Mouse (Mus musculus) gastrocnemius, postnatal 25 days (tissue): Measurements from ENCODE around the gene Hpd. TPM values are rescaled to one million over a fixed set of nuclear protein-coding genes. Genes with fewer than 3 reads are reported as not detected.
"Not testable (repeated sequence)": the region's sequence is repeated elsewhere in the genome, so short reads cannot be mapped to it uniquely, and the experiment has no call there.

Experiments used
- DNase-seq: peaks from one replicate; pipeline ENCODE4 v3.0.0; 2022
- long read RNA-seq, 2 experiments: library from polyadenylated mRNA; stranded (forward); transcript quantifications; one replicate each; pipeline ENCODE4 v2.0.0; 2021
- total RNA-seq, 2 experiments: library from RNA; stranded (reverse); gene quantifications; 1 replicate in 1 of 2; 2 replicates in 1 of 2; pipeline ENCODE4 v1.2.3; 2021

Hpd gene
- total RNA-seq = not detected
- long read RNA-seq, experiment 1 = 0 reads
- long read RNA-seq, experiment 2 = 0 reads

DNA sequence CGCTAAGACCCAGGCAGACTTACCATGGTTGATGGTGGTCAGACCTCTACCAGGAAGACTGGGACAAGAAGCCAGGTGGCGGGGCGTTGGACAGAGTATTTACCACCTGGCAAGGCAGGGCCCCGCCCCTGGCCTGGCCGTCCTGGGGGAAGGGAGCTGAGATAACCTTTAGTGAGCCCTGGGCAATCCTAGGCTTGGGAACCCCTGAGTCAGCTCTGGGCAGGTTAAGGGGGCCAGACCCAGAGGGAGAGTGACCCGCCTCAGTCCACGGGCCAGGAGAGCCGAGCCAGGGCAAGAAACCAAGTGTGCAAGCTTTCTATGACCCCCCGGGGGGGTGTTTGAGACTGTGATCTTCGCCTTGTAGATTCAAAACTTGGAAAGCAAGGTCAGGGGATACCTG is at the start of gene Hpd:
Gene Hpd (minus strand): TSS at position 77 of the 400 bp plus-strand sequence.
- DNase-seq = no peak

DNA sequence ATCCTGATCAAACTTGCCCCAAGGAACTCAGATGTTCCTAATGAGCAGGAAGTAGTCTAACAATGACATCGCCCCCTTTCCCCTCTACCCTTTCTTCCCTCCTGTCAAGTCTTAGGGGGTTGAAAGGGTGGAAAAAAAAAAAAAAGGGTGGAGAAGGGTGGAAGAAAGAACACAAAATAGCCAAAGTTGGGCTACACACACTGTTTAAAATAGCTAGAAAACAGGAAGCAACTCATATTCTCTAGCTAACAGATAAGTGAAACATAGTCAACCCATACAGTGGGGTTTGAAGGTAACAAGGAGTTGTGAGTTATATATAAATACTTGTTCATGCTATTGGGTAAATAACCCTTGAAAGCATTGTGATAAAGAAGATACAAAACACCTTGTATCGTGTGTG is 49.7 kb upstream of the Hpd start:
- no peak for DNase-seq

DNA sequence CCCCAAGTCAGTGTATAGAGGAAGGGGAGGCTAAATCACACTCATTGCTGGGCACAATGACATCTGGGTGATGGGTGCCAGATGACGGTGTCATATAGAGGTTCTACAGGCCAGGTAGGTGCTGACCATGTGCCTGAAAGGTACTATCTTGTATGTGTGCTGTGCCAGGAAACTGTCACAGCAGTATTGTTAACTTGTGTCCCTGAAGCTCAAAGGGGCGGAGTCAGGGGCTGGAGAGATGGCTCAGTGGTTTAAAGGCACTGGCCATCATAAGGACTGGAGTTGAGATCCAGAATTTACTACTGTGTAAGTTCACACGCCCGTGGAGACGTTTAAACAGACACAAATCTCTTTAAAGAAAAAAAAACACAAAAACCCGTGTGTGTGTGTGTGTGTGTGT is 46.8 kb upstream of the Hpd start:
- DNase-seq = no peak

DNA sequence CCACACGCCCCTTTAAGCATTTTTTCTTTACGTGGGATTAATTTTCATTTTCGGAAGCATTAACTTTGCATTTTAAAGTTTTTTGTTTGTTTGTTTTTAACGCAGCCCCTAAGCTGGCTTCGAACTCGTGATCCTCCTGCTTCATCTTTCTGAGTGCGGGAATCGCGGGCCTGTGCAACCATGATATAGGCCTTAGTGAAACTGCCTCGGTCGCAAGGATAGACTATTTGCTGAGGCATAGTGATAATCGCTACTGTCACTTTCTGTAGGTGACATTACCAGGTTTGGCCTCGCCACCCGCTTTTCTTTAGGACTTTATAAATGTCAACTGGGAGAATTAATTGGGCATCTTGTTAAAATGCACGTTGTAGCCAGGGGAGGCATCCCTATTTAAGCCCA is 46.0 kb upstream of the Hpd start:
- no peak for DNase-seq

DNA sequence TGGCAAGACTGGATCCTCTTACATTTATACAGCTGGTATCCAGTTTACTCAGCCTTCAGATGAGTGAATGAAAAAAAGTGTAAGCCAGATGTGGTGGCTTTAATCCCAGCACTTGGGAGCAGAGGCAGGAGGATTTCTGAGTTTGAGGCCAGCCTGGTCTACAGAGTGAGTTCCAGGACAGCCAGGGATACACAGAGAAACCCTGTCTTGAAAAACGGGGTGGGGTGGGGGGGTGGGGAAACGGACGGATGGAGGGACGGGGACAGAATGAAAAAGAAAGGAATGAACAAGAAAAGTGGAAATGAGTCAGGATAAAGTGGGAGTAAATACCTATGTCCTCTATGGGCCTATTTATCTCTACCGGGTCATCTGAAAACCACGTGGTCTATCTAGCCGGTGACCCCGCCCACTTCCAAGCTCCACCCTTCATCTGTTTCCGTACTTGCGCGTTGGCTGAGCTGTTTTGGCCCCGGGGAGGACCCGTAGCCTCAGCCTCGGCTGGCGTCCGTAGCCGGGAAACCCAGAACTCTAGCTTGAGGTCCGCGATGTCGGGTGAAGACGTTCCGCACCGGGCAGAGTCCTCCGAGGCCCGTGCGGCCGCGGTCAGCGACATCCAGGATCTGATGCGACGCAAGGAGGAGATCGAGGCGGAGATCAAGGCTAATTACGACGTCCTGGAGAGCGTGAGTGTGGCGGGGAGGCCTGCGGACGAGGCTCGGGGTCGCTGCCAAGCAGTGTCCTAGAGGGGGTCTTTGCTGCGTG is 45.4 kb upstream of the Hpd start:
- peak; percentile 93 for DNase-seq

DNA sequence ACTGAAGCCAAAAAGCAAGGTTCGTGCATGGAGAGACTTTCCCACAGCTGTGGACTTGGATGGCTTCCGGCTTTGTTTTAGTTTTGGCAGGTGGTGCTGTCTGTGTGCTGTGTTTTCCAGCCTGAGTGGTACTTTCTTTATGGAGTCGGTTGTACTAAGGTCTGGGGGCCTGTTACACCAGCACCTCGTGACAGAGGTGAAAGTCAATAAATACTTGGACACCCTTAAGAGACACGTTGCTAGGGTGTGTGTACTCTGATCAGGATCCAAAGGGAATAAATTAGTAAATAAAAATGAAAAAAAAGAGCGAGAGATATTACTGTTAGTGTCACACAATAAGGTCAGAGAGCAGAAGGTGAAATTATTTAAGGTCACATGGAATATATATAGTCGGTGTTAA is 44.3 kb upstream of the Hpd start:
- no peak for DNase-seq

DNA sequence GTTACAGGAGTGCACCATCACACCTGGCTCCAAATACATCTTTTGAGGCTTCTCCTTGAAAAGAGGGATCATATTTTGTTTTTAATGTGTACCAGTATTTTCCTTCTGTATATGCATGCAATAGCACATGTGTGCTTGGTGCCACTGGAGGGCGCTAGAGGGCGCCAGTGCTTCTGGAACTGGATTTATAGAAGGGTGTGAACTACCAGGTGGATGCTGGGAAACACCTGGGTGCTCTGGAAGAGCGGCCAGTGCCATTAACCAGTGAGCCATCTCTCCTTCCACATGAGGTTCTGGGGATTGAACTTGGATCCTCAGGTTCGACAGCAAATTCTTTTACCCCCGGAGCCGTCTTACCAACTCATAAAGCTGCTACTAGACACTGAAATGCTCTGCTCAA is 41.3 kb upstream of the Hpd start:
- DNase-seq = not testable (repeated sequence)

DNA sequence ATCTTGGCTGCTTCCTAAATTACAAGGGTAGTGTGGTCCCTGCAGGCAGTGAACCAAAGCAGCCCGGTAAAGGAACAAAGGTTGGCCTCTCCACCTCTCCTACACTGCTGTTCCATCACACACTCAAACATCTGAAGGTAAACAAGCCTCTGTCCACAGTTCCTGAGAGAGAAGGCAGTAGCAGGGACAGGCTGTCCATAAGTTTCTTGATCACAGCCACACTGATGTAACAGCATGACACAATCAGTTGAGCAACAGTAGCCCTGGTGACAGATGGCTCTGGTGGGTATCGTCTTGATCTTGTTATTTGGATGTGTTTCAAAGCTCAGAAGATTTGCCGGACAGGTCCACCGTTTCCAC is 40.5 kb upstream of the Hpd start:
- DNase-seq = no peak

DNA sequence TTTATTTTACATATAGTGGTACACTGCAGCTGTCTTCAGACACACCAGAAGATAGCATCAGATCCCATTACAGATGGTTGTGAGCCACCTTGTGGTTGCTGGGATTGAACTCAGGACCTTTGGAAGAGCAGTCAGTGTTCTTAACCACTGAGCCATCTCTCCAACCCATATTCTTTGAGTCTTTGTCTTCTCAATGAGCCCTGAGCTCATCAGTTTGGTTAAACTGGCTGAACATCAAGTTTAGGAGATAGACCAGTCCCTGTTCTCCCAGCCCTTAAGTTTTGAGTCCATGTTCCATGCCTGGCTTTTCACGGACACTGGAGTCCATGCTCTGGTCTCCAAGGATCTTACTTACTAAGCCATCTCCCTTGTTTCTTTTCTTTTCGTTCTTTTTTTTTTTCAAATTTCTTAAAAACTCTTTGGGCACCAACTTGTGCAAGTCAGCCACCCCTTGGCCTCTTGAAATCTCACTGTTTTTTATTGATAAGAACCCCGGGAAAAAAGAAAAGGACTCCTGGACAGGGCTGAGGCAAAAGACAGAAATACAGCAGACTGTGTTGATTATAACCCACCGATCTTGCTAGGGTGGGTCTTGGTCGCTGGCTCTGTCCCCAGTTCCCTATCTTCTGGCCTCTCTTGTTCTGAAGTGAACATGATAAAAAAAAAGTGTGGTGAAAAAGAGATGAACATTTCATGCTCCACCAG is 40.0 kb upstream of the Hpd start:
- DNase-seq = not testable (repeated sequence)

DNA sequence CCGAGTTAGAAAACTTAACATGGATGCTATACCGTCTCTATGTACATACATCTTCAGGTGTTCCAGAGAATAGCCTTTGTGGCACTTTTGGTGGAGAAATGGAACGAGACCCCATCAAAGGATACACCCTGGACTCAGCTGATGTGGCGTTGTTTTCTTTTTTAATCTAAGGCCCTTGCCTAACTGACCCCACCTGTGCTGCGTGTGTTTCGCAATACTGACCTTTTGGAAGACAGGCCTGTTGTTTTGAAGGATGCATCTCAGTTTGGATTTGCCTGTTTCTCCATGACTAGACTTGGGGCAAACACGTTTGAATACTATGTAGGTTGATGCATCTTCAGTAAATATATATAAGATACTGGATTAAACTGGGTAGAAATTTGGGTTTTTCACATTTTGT is 21.1 kb upstream of the Hpd start:
- not testable (repeated sequence) for DNase-seq

DNA sequence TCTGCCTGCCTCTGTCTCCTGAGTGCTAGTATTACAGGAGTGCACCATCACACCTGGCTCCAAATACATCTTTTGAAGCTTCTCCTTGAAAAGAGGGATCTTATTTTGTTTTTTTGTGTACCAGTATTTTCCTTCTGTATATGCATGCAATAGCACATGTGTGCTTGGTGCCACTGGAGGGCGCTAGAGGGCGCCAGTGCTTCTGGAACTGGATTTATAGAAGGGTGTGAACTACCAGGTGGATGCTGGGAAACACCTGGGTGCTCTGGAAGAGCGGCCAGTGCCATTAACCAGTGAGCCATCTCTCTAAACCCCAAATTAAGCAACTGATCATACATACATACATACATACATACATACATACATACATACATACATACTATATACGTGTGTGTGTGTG is 20.2 kb upstream of the Hpd start:
- DNase-seq = not testable (repeated sequence)

DNA sequence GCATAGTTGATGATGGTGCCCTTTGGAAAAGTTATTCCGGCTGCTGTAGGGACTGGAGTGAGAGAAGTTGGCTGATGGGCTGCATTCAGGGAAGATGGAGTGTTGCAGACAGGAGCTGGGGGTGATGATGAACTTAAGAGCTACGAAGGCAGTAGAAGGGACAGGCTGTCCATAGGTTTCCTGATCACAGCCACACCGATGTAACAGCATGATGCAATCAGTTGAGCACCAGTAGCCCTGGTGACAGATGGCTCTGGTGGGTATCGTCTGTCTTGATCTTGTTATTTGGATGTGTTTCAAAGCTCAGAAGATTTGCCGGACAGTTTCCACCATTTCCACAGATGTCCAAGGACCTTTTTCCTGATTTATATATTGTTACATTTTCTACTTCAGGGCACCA is 19.5 kb upstream of the Hpd start:
- DNase-seq = no peak

DNA sequence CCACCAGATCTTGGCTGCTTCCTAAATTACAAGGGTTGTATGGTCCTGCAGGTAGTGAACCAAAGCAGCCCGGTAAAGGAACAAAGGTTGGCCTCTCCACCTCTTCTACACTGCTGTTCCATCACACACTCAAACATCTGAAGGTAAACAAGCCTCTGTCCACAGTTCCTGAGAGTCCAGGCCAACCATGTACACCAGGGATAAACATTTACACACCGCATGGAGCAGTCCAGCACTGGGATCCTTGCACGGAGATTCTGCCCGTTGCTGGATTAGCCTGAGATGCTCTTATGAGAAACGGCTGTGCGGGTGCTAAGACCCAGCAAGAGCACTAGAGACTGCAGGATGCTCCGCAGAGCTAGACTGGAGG is 19.0 kb upstream of the Hpd start:
- no peak for DNase-seq

DNA sequence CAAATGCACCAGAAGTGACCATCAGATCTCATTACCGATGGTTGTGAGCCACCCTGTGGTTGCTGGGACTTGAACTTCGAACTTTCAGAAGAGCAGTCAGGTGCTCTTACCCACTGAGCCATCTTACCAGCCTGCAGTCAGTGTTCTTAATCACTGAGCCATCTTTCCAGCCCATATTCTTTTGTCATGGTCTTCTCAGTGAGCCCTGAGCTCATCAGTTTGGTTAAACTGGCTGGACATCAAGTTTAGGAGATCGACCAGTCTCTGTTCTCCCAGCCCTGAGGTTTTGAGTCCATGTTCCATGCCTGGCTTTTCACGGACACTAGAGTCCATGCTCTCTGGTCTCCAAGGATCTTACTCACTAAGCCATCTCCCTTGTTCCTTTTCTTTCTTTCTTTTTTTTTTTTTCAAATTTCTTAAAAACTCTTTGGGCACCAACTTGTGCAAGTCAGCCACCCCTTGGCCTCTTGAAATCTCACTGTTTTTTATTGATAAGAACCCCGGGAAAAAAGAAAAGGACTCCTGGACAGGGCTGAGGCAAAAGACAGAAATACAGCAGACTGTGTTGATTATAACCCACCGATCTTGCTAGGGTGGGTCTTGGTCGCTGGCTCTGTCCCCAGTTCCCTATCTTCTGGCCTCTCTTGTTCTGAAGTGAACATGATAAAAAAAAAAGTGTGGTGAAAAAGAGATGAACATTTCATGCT is 18.4 kb upstream of the Hpd start:
- not testable (repeated sequence) for DNase-seq

DNA sequence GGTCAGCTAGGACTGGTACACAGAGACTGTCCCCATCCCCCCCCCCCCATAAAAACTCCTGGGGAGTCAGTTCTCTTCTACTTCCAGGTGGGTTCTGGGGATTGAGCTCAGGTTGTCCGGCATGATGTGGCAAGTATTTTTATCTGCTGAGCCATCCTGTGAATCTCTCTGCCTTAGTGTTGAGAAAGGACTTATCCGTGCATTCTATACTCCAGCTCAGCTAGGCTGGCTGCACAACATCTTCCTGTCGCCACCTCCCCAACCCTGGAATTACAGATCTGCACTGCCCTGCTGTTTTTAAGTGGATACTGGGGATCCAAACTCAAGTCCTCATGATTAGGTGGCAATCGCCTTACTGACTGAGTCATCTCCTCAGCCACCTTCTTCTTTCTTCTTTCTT is 16.0 kb upstream of the Hpd start:
- no peak for DNase-seq

DNA sequence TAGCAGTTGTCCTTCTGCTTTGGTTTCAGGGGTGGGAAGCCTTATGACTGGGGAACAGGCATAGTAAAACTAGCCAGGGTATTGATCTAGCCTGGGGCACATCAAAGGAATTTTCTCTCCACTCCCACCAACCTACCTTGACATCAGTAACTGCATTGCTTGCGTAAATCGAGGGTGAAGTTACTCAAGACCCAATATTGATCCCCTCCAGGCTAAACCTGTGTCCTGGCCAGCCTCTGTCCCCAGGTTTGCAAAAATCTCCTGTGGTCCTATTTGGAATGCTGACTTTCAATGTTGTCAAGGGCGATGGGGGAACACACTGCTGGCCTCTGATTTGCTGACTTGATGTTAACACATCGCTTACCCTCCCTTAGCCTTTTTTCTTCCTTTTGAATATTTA is 14.2 kb upstream of the Hpd start:
- DNase-seq = no peak

DNA sequence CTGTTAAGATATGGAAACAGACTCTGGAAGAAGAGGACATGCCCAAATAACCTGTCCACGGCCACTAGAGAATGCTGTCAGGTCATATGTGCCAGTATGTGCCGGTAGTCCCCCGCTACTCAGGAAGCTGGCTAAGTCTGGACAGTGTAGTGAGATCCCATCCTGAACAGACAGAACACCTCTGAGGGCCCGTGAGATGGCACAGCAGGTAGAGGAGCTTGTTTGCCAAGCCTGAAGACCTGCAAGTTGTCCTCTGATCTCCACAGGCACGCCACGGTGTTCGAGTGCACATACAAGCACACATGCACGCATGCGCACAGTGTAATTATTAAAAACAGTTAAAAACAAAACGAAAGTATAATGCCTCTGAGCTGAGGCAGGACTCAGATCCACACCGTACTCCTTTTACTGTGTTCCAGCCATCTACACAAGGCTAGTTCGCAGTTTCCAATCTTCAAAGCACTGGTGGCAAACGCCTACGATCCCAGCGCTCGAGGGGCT is 13.0 kb upstream of the Hpd start:
- no peak for DNase-seq

DNA sequence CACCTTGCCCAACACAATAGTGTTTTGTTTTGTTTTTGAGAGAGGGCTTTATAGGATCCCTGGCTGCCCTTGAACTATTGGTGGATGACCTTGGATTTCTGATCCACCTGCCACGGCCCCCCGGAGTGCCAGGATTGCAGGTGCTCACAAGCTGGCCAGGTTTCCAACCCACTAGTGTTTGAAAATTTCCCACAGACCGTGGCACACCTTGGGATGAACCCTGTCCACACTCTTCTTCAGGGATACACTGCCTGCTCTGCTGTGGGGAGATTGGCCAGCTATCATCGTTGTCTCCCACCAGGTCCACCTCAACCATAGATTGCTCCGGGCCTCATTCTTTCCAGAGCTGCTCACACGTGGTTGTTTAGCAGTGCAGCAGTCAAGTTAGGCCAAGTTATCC is 12.3 kb upstream of the Hpd start:
- DNase-seq = no peak

DNA sequence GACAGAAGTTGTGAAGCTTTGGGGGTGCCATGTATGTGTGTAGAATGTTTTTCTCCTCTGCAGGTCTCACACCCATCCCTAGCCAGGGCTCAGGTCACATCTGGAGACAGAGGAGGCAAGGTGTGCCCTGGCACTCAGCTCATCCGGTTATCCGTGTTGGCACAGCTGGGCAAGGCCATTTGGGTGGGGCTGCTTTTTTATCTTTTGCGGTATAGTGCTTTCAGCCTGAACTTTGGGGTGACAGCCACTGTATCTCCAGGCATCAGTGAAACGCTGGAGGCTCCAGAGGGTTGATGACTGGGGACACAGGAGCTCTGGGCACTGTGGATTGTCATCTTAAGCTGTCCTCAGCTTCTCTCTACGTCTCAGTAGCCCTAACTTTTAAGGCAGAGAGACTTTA is 10.9 kb upstream of the Hpd start:
- no peak for DNase-seq

DNA sequence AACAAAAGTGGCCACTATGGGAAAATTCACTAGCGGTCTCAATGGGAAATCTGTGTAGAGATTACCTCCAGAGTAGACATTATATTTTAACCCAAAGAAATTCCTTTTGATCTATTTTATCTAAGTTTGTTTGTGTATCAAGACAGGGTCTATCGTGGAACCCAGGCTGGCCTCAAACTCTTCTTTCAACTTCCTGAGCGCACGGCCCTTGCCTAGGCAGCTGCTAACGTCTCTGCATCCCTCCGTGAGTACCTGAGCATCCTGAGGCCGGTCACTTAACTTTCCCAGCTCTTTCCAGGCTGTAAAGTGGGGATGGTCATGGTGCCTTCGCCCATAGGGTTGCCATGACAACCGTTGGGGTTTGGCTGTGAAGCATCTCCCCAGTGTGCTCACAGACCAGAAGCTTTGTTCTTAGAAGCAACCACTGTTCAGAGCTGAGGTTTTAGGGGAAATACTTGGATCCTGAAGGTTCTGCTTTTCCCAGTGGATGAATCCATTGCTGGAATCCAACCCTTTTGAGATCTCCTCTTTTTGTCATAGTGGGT is 10.2 kb upstream of the Hpd start:
- no peak for DNase-seq

DNA sequence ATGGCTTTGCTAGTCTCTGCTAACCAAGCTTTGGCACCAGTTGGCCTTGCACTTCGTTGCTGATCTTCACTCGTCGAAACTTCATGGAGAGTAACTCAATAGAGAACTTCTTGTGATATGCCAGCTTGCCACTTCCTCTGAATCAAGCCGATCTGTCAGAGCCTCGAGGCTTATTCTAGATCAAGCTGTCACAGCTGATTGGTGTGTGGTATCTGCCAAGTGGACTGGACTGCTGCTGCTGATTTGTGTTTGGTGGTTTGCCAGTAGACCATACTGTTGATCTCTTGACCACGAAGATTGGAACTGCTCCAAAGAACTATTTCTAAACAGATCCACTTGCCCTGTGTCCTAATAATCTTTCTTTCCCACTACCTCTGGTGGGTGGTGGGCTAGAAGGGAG is 8.9 kb upstream of the Hpd start:
- DNase-seq = no peak

DNA sequence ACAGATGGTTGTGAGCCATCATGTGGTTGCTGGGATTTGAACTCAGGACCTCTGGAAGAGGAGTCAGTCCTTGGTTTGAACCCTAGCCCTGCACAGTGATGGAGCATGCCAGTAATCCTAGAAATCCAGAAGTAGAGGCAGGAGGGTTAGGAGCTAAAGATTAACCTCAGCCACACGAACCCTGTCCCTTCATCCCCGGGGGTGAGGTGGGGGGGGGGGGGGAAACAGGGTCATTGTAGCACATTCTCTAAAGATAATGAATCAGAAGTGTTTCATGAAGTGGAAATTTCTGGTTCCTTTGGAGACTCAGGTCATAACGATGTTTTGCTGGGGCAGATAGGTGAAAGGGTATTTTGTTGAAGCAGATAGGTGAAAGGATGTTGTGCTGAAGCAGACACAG is 8.4 kb upstream of the Hpd start:
- DNase-seq = no peak

DNA sequence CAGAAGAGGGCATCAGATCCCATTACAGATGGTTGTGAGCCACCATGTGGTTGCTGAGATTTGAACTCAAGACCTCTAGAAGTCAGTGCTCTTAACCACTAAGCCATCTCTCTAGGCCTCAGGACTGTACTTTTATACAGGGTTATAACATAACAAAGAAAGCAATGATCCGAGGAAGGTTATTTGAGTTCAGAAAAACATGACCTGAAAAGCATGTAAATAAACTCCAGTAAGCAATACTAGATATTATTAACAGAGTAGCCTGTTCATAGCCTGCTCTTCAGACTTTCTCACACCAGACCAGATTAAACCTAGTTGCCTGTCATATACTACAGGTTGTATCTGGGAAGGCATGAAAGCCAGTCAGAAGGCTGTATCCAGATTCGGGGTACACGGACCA is 4.8 kb upstream of the Hpd start:
- DNase-seq = no peak
